Comparison of ENCODE assay signal across 24 mouse cellular contexts in genomic region chr6:115584176-115584575, GRCm38 (mm10). TPM values are rescaled to one million over a fixed set of nuclear protein-coding genes. Genes with fewer than 3 reads are reported as not detected.
DNase-seq lines count a peak whose midpoint lies in the region; ATAC-seq and TF ChIP-seq lines count a peak whose summit lies in the region.
"Had no signal": no experiment of that assay in that cellular context is flagged by ENCODE, and none has a peak within 500 bp of the region (broad histone marks: within the 10 kb centered on the region; RNA-seq: fewer than 3 reads in every experiment).

No protein-coding gene starts in this region.

- H3K4me3 ChIP-seq in cerebellum, adult 2 months (replicated peaks; ENCODE audit: insufficient read depth, low read depth, low read length): no peak overlapping the region
- no peak overlapping the region for H3K4me3 ChIP-seq in kidney, adult 2 months (ENCODE audit: insufficient read depth, low read depth, low read length)
- H3K4me3 ChIP-seq in kidney, embryonic 15.5 days (replicated peaks): no peak overlapping the region
- no peak overlapping the region for H3K4me3 ChIP-seq in lung, postnatal 0 days (ENCODE audit: low read depth, low read length)
- H3K4me3 ChIP-seq: embryonic facial prominence, embryonic 13.5 days; heart, embryonic 12.5 days; hindbrain, embryonic 13.5 days; limb, embryonic 12.5 days; liver, embryonic 15.5 days; megakaryocyte, embryonic 14.5 days had no signal

- TF ChIP-seq POLR2A in cerebellum, adult 2 months (IDR thresholded peaks at IDR 0.05; ENCODE audit: borderline replicate concordance, insufficient read depth, low read length): no peak
- no peak for TF ChIP-seq POLR2A in kidney, adult 2 months (IDR thresholded peaks at IDR 0.05; ENCODE audit: low read depth, low read length)

- no peaks in the 10 kb centered on the region for H3K36me3 ChIP-seq in kidney, adult 2 months (ENCODE audit: control insufficient read depth, insufficient read depth, low read length)
- H3K36me3 ChIP-seq in kidney, embryonic 15.5 days: peaks cover 22% of the 10 kb centered on the region
- no peaks in the 10 kb centered on the region for H3K36me3 ChIP-seq in lung, postnatal 0 days (ENCODE audit: insufficient read depth, low read length)

- H3K4me2 ChIP-seq in kidney, embryonic 15.5 days: no peak overlapping the region
- H3K4me2 ChIP-seq in lung, postnatal 0 days (replicated peaks; ENCODE audit: low read depth, low read length): no peak overlapping the region
- H3K4me2 ChIP-seq: embryonic facial prominence, embryonic 13.5 days; heart, embryonic 12.5 days; hindbrain, embryonic 13.5 days; limb, embryonic 12.5 days; liver, embryonic 15.5 days had no signal

- H3K9me3 ChIP-seq in kidney, embryonic 15.5 days (replicated peaks): no peaks in the 10 kb centered on the region
- no peaks in the 10 kb centered on the region for H3K9me3 ChIP-seq in lung, postnatal 0 days (ENCODE audit: low read length)
- H3K9me3 ChIP-seq: embryonic facial prominence, embryonic 13.5 days; heart, embryonic 12.5 days; hindbrain, embryonic 13.5 days; limb, embryonic 12.5 days; liver, embryonic 15.5 days had no signal

- H3K27ac ChIP-seq in cerebellum, adult 2 months (ENCODE audit: insufficient read depth, low read length): no peak overlapping the region
- H3K27ac ChIP-seq in kidney, adult 2 months (ENCODE audit: insufficient read depth, low read depth, low read length): no peak overlapping the region
- H3K27ac ChIP-seq in kidney, embryonic 15.5 days: no peak overlapping the region
- H3K27ac ChIP-seq in lung, postnatal 0 days (ENCODE audit: low read length): no peak overlapping the region
- H3K27ac ChIP-seq: embryonic facial prominence, embryonic 13.5 days; hindbrain, embryonic 13.5 days; limb, embryonic 12.5 days; liver, embryonic 15.5 days had no signal

- TF ChIP-seq CTCF in cerebellum, adult 2 months (IDR thresholded peaks at IDR 0.05; ENCODE audit: borderline replicate concordance, insufficient read depth, low read depth, low read length): 0 out of 2 replicates have a peak, but pooled peaks have one; percentile 2
- TF ChIP-seq CTCF in kidney, adult 2 months (conservative IDR thresholded peaks at IDR 0.05; ENCODE audit: insufficient read depth, insufficient read length, low read depth, low read length): peak; percentile 46
- peak; percentile 19 for TF ChIP-seq CTCF in lung, postnatal 0 days (IDR thresholded peaks at IDR 0.05)

- no peak for DNase-seq in cerebellum, adult 2 months
- DNase-seq in cerebellum, postnatal 10 days: no peak
- peak; percentile 77 for DNase-seq in kidney, adult 2 months
- DNase-seq in lung, postnatal 0 days (ENCODE audit: low spot score): no peak
- no peak for DNase-seq in lung, postnatal 25 days (ENCODE audit: low spot score)
- DNase-seq in yolk sac, embryonic 10.5 days (ENCODE audit: low spot score): peak; percentile 54
- DNase-seq: adrenal gland, adult 2 months; cerebellum, adult 9-11 months; gastrocnemius, postnatal 36 days; heart, postnatal 14 days; lung, postnatal 10 days; retina, postnatal 1 day had no signal

- no peaks in the 10 kb centered on the region for H3K27me3 ChIP-seq in cerebellum, adult 2 months (ENCODE audit: control insufficient read depth, insufficient read depth, low read length)
- H3K27me3 ChIP-seq in kidney, adult 2 months (replicated peaks; ENCODE audit: control insufficient read depth, insufficient read depth, low read length): no peaks in the 10 kb centered on the region
- no peaks in the 10 kb centered on the region for H3K27me3 ChIP-seq in kidney, embryonic 15.5 days
- no peaks in the 10 kb centered on the region for H3K27me3 ChIP-seq in lung, postnatal 0 days (replicated peaks; ENCODE audit: insufficient read depth, low read length)
- H3K27me3 ChIP-seq: embryonic facial prominence, embryonic 13.5 days; heart, embryonic 12.5 days; hindbrain, embryonic 13.5 days; limb, embryonic 12.5 days; liver, embryonic 15.5 days had no signal

- H3K4me1 ChIP-seq in cerebellum, adult 2 months (ENCODE audit: control insufficient read depth, insufficient read depth, low read length): no peaks in the 10 kb centered on the region
- no peaks in the 10 kb centered on the region for H3K4me1 ChIP-seq in kidney, adult 2 months (ENCODE audit: control insufficient read depth, insufficient read depth, low read length)
- no peaks in the 10 kb centered on the region for H3K4me1 ChIP-seq in kidney, embryonic 15.5 days
- no peaks in the 10 kb centered on the region for H3K4me1 ChIP-seq in lung, postnatal 0 days (ENCODE audit: insufficient read depth, low read depth, low read length)
- H3K4me1 ChIP-seq: embryonic facial prominence, embryonic 13.5 days; hindbrain, embryonic 13.5 days; limb, embryonic 12.5 days; liver, embryonic 15.5 days had no signal

- H3K9ac ChIP-seq in kidney, embryonic 15.5 days: no peak overlapping the region
- H3K9ac ChIP-seq in lung, postnatal 0 days (replicated peaks; ENCODE audit: low read depth): no peak overlapping the region
- H3K9ac ChIP-seq: embryonic facial prominence, embryonic 13.5 days; heart, embryonic 12.5 days; hindbrain, embryonic 13.5 days; limb, embryonic 12.5 days; liver, embryonic 15.5 days had no signal

- WGBS in cerebellum, adult 2 months: 66% methylated on average over 3 of the region's 3 CpGs
- 55% methylated on average over 3 of the region's 3 CpGs for WGBS in kidney, adult 2 months
- 85% methylated on average over 3 of the region's 3 CpGs for WGBS in kidney, embryonic 15.5 days
- WGBS in lung, postnatal 0 days: 49% methylated on average over 3 of the region's 3 CpGs

- TF ChIP-seq EP300 in lung, postnatal 0 days (IDR thresholded peaks at IDR 0.05): no peak

- ATAC-seq in kidney, embryonic 15.5 days (replicated peaks; ENCODE audit: low FRiP score): no peak
- no peak for ATAC-seq in lung, postnatal 0 days
- no peak for ATAC-seq in activated CD4-positive, CD25-positive, alpha-beta regulatory T cell, adult 4 months
- ATAC-seq: CD4-positive, CD25-positive, alpha-beta regulatory T cell, adult 4 months; forebrain, embryonic 16.5 days; intestine, embryonic 16.5 days; midbrain, embryonic 16.5 days had no signal

RNA-seq across cellular contexts. Expression of gene Mkrn2os, which starts 8.2 kb away (rescaled TPM):
- polyA plus RNA-seq in cerebellum, adult 2 months (2012; rRNA removed): 0.08 and 0.15 TPM in 2 replicates
- 15.4 and 16.8 TPM in 2 replicates for polyA plus RNA-seq in kidney, adult 2 months (2012; rRNA removed)
- polyA plus RNA-seq in kidney, embryonic 15.5 days (2015; fragmentation: Nextera tagmentation; extraction: Ambion mirVana): 3.5 and 4.2 TPM in 2 replicates
- 0.46 and 0.58 TPM in 2 replicates for polyA plus RNA-seq in lung, postnatal 0 days (2015; fragmentation: Nextera tagmentation; extraction: Ambion mirVana)
- polyA plus RNA-seq in activated CD4-positive, CD25-positive, alpha-beta regulatory T cell, adult 4 months (2017; shearing (Covaris generic)): under 1 TPM; 0.19 to 0.40 TPM

RNA-seq across cellular contexts. Expression of gene Mkrn2, which starts 17.5 kb away (rescaled TPM):
- 34.7 and 37.7 TPM in 2 replicates for polyA plus RNA-seq in cerebellum, adult 2 months (2012; rRNA removed)
- 47.2 and 68.0 TPM in 2 replicates for polyA plus RNA-seq in kidney, adult 2 months (2012; rRNA removed)
- 27.6 and 28.2 TPM in 2 replicates for polyA plus RNA-seq in kidney, embryonic 15.5 days (2015; fragmentation: Nextera tagmentation; extraction: Ambion mirVana)
- 18.8 and 21.3 TPM in 2 replicates for polyA plus RNA-seq in lung, postnatal 0 days (2015; fragmentation: Nextera tagmentation; extraction: Ambion mirVana)
- 10 to 100 TPM; 23.3 to 29.6 TPM for polyA plus RNA-seq in activated CD4-positive, CD25-positive, alpha-beta regulatory T cell, adult 4 months (2017; shearing (Covaris generic))

RNA-seq across cellular contexts. Expression of gene Tsen2, which starts 39.7 kb away (rescaled TPM):
- polyA plus RNA-seq in cerebellum, adult 2 months (2012; rRNA removed): 22.1 and 26.2 TPM in 2 replicates
- 4.2 and 4.8 TPM in 2 replicates for polyA plus RNA-seq in kidney, adult 2 months (2012; rRNA removed)
- polyA plus RNA-seq in kidney, embryonic 15.5 days (2015; fragmentation: Nextera tagmentation; extraction: Ambion mirVana): 31.3 and 32.9 TPM in 2 replicates
- polyA plus RNA-seq in lung, postnatal 0 days (2015; fragmentation: Nextera tagmentation; extraction: Ambion mirVana): 8.7 and 9.6 TPM in 2 replicates
- 10 to 100 TPM in 1 of 2 experiments, 1 to 10 TPM in 1; 9.8 to 12.4 TPM for polyA plus RNA-seq in activated CD4-positive, CD25-positive, alpha-beta regulatory T cell, adult 4 months (2017; shearing (Covaris generic))

Comparison
In these comparisons a context has a peak if more than half of its experiments do, and no peak if none do; other contexts are left out.
1. DNase-seq: peak in kidney, adult 2 months (single experiment) and yolk sac, embryonic 10.5 days (single experiment); none in cerebellum, adult 2 months (0 of 2), cerebellum, postnatal 10 days (0 of 2), lung, postnatal 0 days (single experiment) and lung, postnatal 25 days (single experiment).
2. Peak in every context shown above with its lines, with median percentiles within 50 percentile points of each other: CTCF ChIP-seq.